Mouse (Mus musculus): ENCODE data around the gene Asphd1. TPM values are rescaled to one million over a fixed set of nuclear protein-coding genes. Genes with fewer than 3 reads are reported as not detected.

Asphd1 gene
- polyA plus RNA-seq, 2 experiments: 0.15 to 0.26 TPM

GRCm38 (mm10) chr7:126963548-126964286 is 14.3 kb upstream of the Asphd1 start:
- H3K4me2 ChIP-seq (replicated peaks; ENCODE audit: low read depth, low read length, severe bottlenecking): peak overlapping the region; percentile 26
- H3K4me1 ChIP-seq (ENCODE audit: control insufficient read depth, insufficient read depth, low read length): no peaks in the 10 kb centered on the region
- ATAC-seq (ENCODE audit: low FRiP score, low read depth) (no peak), DNase-seq (ENCODE audit: low spot score) (peak; percentile 23)
- H3K9me3 ChIP-seq (ENCODE audit: control insufficient read depth, low read length): no peaks in the 10 kb centered on the region
- TF ChIP-seq POLR2A (IDR thresholded peaks at IDR 0.05; ENCODE audit: borderline replicate concordance, extremely low read depth, insufficient read depth, insufficient read length): no peak
- H3K27me3 ChIP-seq (ENCODE audit: control insufficient read depth, insufficient read depth, low read length): peaks cover 20% of the 10 kb centered on the region
- no peak overlapping the region for H3K27ac ChIP-seq (replicated peaks; ENCODE audit: low read depth, low read length)
- no peaks in the 10 kb centered on the region for H3K36me3 ChIP-seq (ENCODE audit: control insufficient read depth, insufficient read depth, low read length)
- H3K4me3 ChIP-seq (replicated peaks; ENCODE audit: low read length): no peak overlapping the region; the same call in 1 of the 2 replicates
- WGBS: 20% methylated on average over 19 of the region's 19 CpGs
- H3K9ac ChIP-seq (ENCODE audit: low read depth, low read length, severe bottlenecking): no peak overlapping the region

GRCm38 (mm10) chr7:126961965-126962364 is 12.6 kb upstream of the Asphd1 start:
- Histone ChIP-seq H3K27me3 (ENCODE audit: control insufficient read depth, insufficient read depth, low read length) (peaks cover 20% of the 10 kb centered on the region), H3K4me2 (replicated peaks; ENCODE audit: low read depth, low read length, severe bottlenecking) (no peak overlapping the region), H3K4me1 (ENCODE audit: control insufficient read depth, insufficient read depth, low read length) (no peaks in the 10 kb centered on the region), H3K27ac (replicated peaks; ENCODE audit: low read depth, low read length) (no peak overlapping the region), H3K4me3 (replicated peaks; ENCODE audit: low read length) (no peak overlapping the region), H3K36me3 (ENCODE audit: control insufficient read depth, insufficient read depth, low read length) (no peaks in the 10 kb centered on the region), H3K9me3 (ENCODE audit: control insufficient read depth, low read length) (no peaks in the 10 kb centered on the region), H3K9ac (ENCODE audit: low read depth, low read length, severe bottlenecking) (no peak overlapping the region)
- ATAC-seq (ENCODE audit: low FRiP score, low read depth): no peak
- 81% methylated on average over 4 of the region's 4 CpGs for WGBS
- no peak for DNase-seq (ENCODE audit: low spot score)
- no peak for TF ChIP-seq POLR2A (IDR thresholded peaks at IDR 0.05; ENCODE audit: borderline replicate concordance, extremely low read depth, insufficient read depth, insufficient read length)

GRCm38 (mm10) chr7:126961095-126961494 is 11.7 kb upstream of the Asphd1 start:
- no peak overlapping the region for H3K27ac ChIP-seq (replicated peaks; ENCODE audit: low read depth, low read length)
- no peak for ATAC-seq (ENCODE audit: low FRiP score, low read depth)
- H3K9ac ChIP-seq (ENCODE audit: low read depth, low read length, severe bottlenecking): no peak overlapping the region
- no peaks in the 10 kb centered on the region for H3K9me3 ChIP-seq (ENCODE audit: control insufficient read depth, low read length)
- peaks cover 20% of the 10 kb centered on the region for H3K27me3 ChIP-seq (ENCODE audit: control insufficient read depth, insufficient read depth, low read length)
- no peaks in the 10 kb centered on the region for H3K36me3 ChIP-seq (ENCODE audit: control insufficient read depth, insufficient read depth, low read length)
- DNase-seq (ENCODE audit: low spot score): no peak
- H3K4me2 ChIP-seq (replicated peaks; ENCODE audit: low read depth, low read length, severe bottlenecking): no peak overlapping the region
- no peak overlapping the region for H3K4me3 ChIP-seq (replicated peaks; ENCODE audit: low read length)
- no peak for TF ChIP-seq POLR2A (IDR thresholded peaks at IDR 0.05; ENCODE audit: borderline replicate concordance, extremely low read depth, insufficient read depth, insufficient read length)
- 84% methylated on average over 5 of the region's 5 CpGs for WGBS
- no peaks in the 10 kb centered on the region for H3K4me1 ChIP-seq (ENCODE audit: control insufficient read depth, insufficient read depth, low read length)

GRCm38 (mm10) chr7:126959780-126960179 is 10.4 kb upstream of the Asphd1 start:
- no peak overlapping the region for H3K9ac ChIP-seq (ENCODE audit: low read depth, low read length, severe bottlenecking)
- no peak for DNase-seq (ENCODE audit: low spot score)
- no peak for TF ChIP-seq POLR2A (IDR thresholded peaks at IDR 0.05; ENCODE audit: borderline replicate concordance, extremely low read depth, insufficient read depth, insufficient read length)
- no peak overlapping the region for H3K4me2 ChIP-seq (replicated peaks; ENCODE audit: low read depth, low read length, severe bottlenecking)
- ATAC-seq (ENCODE audit: low FRiP score, low read depth): no peak
- no peaks in the 10 kb centered on the region for H3K4me1 ChIP-seq (ENCODE audit: control insufficient read depth, insufficient read depth, low read length)
- H3K27ac ChIP-seq (replicated peaks; ENCODE audit: low read depth, low read length): no peak overlapping the region
- WGBS: 66% methylated on average over 9 of the region's 9 CpGs
- H3K4me3 ChIP-seq (replicated peaks; ENCODE audit: low read length): no peak overlapping the region
- H3K36me3 ChIP-seq (ENCODE audit: control insufficient read depth, insufficient read depth, low read length): no peaks in the 10 kb centered on the region
- H3K27me3 ChIP-seq (ENCODE audit: control insufficient read depth, insufficient read depth, low read length): peaks cover 20% of the 10 kb centered on the region
- no peaks in the 10 kb centered on the region for H3K9me3 ChIP-seq (ENCODE audit: control insufficient read depth, low read length)

GRCm38 (mm10) chr7:126955125-126955524 is 5.7 kb upstream of the Asphd1 start:
- no peak for TF ChIP-seq POLR2A (IDR thresholded peaks at IDR 0.05; ENCODE audit: borderline replicate concordance, extremely low read depth, insufficient read depth, insufficient read length)
- no peak overlapping the region for H3K9ac ChIP-seq (ENCODE audit: low read depth, low read length, severe bottlenecking)
- DNase-seq (ENCODE audit: low spot score) (no peak), ATAC-seq (ENCODE audit: low FRiP score, low read depth) (no peak)
- H3K27me3 ChIP-seq (ENCODE audit: control insufficient read depth, insufficient read depth, low read length): peaks cover 16% of the 10 kb centered on the region
- H3K36me3 ChIP-seq (ENCODE audit: control insufficient read depth, insufficient read depth, low read length): no peaks in the 10 kb centered on the region
- no peaks in the 10 kb centered on the region for H3K9me3 ChIP-seq (ENCODE audit: control insufficient read depth, low read length)
- no peak overlapping the region for H3K4me2 ChIP-seq (replicated peaks; ENCODE audit: low read depth, low read length, severe bottlenecking)
- peaks cover 5% of the 10 kb centered on the region; the same call in 1 of the 2 replicates for H3K4me1 ChIP-seq (ENCODE audit: control insufficient read depth, insufficient read depth, low read length)
- no peak overlapping the region for H3K4me3 ChIP-seq (replicated peaks; ENCODE audit: low read length)
- WGBS: 60% methylated on average over 3 of the region's 3 CpGs
- no peak overlapping the region for H3K27ac ChIP-seq (replicated peaks; ENCODE audit: low read depth, low read length)
